Mouse (Mus musculus): ENCODE results near the gene Aff3. TPM values are rescaled to one million over a fixed set of nuclear protein-coding genes. Genes with fewer than 3 reads are reported as not detected.

Aff3 gene
- polyA plus RNA-seq, 1 experiment from 2014 or later, result 2.1 TPM

- Histone ChIP-seq H3K9ac (no peak overlapping the region), H3K27ac (replicated peaks) (no peak overlapping the region), H3K4me3 (no peak overlapping the region), H3K4me1 (peaks cover 57% of the 10 kb centered on the region), H3K36me3 (no peaks in the 10 kb centered on the region), H3K9me3 (no peaks in the 10 kb centered on the region), H3K4me2 (no peak overlapping the region), H3K27me3 (replicated peaks) (no peaks in the 10 kb centered on the region)
- ATAC-seq (ENCODE audit: extremely low read depth, insufficient number of reproducible peaks, low FRiP score, low TSS enrichment), result no peak
- WGBS, result 42% methylated on average over 3 of the region's 3 CpGs
Observed at GRCm38 (mm10) chr1:38448854-38449253, 215.9 kb downstream of the Aff3 start.

DNA sequence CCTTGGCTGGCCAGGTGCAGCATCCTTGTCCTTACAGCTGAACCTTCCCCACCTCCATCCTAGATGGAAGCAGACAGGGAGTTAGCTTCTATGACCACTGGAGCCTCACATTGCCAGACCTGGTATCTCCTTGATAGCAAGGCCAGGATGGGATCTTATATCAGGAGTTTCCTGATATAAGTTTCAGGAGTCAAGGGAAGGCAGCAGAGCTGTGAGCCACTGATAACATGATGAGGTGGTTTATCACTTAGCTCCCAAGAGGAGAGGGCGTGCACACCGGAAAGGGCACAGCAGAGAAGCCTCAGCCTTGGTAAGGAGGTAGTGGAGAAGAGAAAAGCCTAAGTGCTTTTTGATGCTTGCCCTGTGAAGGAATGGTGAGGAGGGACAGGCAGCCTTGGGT lies 217.2 kb downstream of the Aff3 start:
- H3K36me3 ChIP-seq, result no peaks in the 10 kb centered on the region
- H3K27me3 ChIP-seq (replicated peaks), result no peaks in the 10 kb centered on the region
- H3K4me1 ChIP-seq, result peaks cover 69% of the 10 kb centered on the region

DNA sequence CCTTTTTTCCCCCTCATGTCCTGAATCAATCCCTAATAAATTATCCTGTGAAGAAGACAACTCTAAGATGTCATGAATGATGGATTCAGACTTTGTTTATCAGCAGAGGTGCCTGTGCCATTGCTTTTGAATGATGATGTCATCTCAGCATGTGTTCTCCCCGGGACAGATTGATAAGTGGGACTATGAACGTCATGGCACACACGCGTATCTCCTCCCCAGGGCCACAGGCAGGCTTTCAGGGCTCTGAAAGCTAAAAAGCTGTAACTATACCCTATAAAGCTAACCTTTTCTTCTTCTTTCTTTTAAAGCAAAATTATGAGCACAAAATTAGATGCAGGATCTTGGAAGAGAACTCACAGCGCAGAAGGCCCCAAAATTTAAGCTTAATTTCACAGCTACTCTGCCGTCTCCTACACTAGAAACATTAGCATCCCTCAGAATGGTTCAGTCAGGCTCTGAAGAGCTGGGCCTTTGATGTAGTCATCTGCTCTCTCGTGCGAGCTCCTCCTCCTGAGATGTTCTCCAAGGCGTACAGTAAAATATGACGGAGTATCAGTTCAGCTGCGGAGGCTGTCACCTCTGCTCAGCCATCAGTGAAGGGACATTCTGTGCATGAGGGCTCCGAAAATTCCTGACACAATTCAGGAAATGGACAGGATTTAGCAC lies 218.5 kb downstream of the Aff3 start:
- no peak for ATAC-seq (ENCODE audit: extremely low read depth, insufficient number of reproducible peaks, low FRiP score, low TSS enrichment)
- Histone ChIP-seq H3K27ac (replicated peaks) (no peak overlapping the region), H3K4me3 (no peak overlapping the region), H3K36me3 (no peaks in the 10 kb centered on the region), H3K4me2 (no peak overlapping the region), H3K27me3 (replicated peaks) (no peaks in the 10 kb centered on the region), H3K9ac (no peak overlapping the region), H3K4me1 (peaks cover 82% of the 10 kb centered on the region), H3K9me3 (no peaks in the 10 kb centered on the region)
- WGBS, result 64% methylated on average over 12 of the region's 12 CpGs

More for the DNA sequence above, 217.2 kb downstream of the Aff3 start:
- ATAC-seq (ENCODE audit: extremely low read depth, insufficient number of reproducible peaks, low FRiP score, low TSS enrichment), result no peak
- H3K4me2 ChIP-seq, result no peak overlapping the region
- no peaks in the 10 kb centered on the region for H3K9me3 ChIP-seq
- no peak overlapping the region for H3K4me3 ChIP-seq
- H3K27ac ChIP-seq (replicated peaks), result peak overlapping the region; percentile 3; the same call in 1 of the 2 replicates
- WGBS, result 32% methylated on average over 2 of the region's 2 CpGs
- no peak overlapping the region for H3K9ac ChIP-seq

- H3K9ac ChIP-seq, result no peak overlapping the region
- no peak overlapping the region for H3K4me3 ChIP-seq
- ATAC-seq (ENCODE audit: extremely low read depth, insufficient number of reproducible peaks, low FRiP score, low TSS enrichment), result peak; percentile 70; the same call in 1 of the 2 replicates
- H3K4me2 ChIP-seq, result peak overlapping the region; percentile 51
- no peaks in the 10 kb centered on the region for H3K27me3 ChIP-seq (replicated peaks)
- WGBS, result 6% methylated on average over 3 of the region's 3 CpGs
- H3K27ac ChIP-seq (replicated peaks), result peak overlapping the region; percentile 91
- H3K9me3 ChIP-seq, result no peaks in the 10 kb centered on the region
- no peaks in the 10 kb centered on the region for H3K36me3 ChIP-seq
- H3K4me1 ChIP-seq, result peaks cover 78% of the 10 kb centered on the region
Observed at GRCm38 (mm10) chr1:38442887-38443286, 221.9 kb downstream of the Aff3 start.

GRCm38 (mm10) chr1:38442479-38442878 lies 222.3 kb downstream of the Aff3 start:
- Histone ChIP-seq H3K27me3 (replicated peaks) (no peaks in the 10 kb centered on the region), H3K9me3 (no peaks in the 10 kb centered on the region), H3K9ac (no peak overlapping the region), H3K36me3 (no peaks in the 10 kb centered on the region), H3K4me3 (no peak overlapping the region), H3K4me1 (peaks cover 78% of the 10 kb centered on the region), H3K27ac (replicated peaks) (peak overlapping the region; percentile 91), H3K4me2 (peak overlapping the region; percentile 51)
- ATAC-seq (ENCODE audit: extremely low read depth, insufficient number of reproducible peaks, low FRiP score, low TSS enrichment), result no peak
- 29% methylated on average over 9 of the region's 9 CpGs for WGBS

- Histone ChIP-seq H3K4me1 (peaks cover 79% of the 10 kb centered on the region), H3K27ac (replicated peaks) (peak overlapping the region; percentile 91), H3K4me2 (no peak overlapping the region), H3K4me3 (no peak overlapping the region), H3K9ac (no peak overlapping the region), H3K9me3 (no peaks in the 10 kb centered on the region), H3K27me3 (replicated peaks) (no peaks in the 10 kb centered on the region), H3K36me3 (no peaks in the 10 kb centered on the region)
- 50% methylated on average over 2 of the region's 2 CpGs for WGBS
- no peak for ATAC-seq (ENCODE audit: extremely low read depth, insufficient number of reproducible peaks, low FRiP score, low TSS enrichment)
Observed at GRCm38 (mm10) chr1:38441800-38442199, 223.0 kb downstream of the Aff3 start.

GRCm38 (mm10) chr1:38440471-38440815 lies 224.3 kb downstream of the Aff3 start:
- Histone ChIP-seq H3K27me3 (replicated peaks) (no peaks in the 10 kb centered on the region), H3K36me3 (no peaks in the 10 kb centered on the region), H3K9ac (no peak overlapping the region), H3K27ac (replicated peaks) (no peak overlapping the region), H3K4me2 (no peak overlapping the region), H3K9me3 (no peaks in the 10 kb centered on the region), H3K4me1 (peaks cover 72% of the 10 kb centered on the region), H3K4me3 (no peak overlapping the region)
- WGBS, result 79% methylated on average over 6 of the region's 6 CpGs
- no peak for ATAC-seq (ENCODE audit: extremely low read depth, insufficient number of reproducible peaks, low FRiP score, low TSS enrichment)

GRCm38 (mm10) chr1:38439751-38440470 lies 224.8 kb downstream of the Aff3 start:
- Histone ChIP-seq H3K27me3 (replicated peaks) (no peaks in the 10 kb centered on the region), H3K4me1 (peaks cover 74% of the 10 kb centered on the region), H3K27ac (replicated peaks) (no peak overlapping the region), H3K4me2 (no peak overlapping the region), H3K4me3 (no peak overlapping the region), H3K9ac (no peak overlapping the region), H3K36me3 (no peaks in the 10 kb centered on the region), H3K9me3 (no peaks in the 10 kb centered on the region)
- ATAC-seq (ENCODE audit: extremely low read depth, insufficient number of reproducible peaks, low FRiP score, low TSS enrichment), result no peak
- 74% methylated on average over 4 of the region's 4 CpGs for WGBS

DNA sequence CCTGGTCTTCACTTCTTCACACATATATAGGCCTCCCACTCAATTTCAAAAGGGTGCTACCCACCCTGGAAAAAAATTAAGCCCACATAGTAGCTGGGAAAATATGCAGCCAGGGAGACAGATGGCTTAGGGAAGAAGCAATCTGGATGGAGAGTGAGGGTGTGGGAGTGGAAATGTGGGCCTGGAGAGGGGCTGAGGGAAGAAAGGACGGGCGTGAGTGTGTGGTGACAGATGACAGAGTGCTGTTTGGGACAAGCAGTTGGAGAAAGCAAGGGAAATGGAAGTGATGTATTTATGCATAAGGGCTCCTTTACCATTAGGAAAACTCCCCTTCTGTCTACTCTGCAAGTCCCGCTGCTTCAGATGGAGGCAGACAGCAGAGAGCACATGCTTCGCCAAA lies 226.3 kb downstream of the Aff3 start:
- 28% methylated on average over 4 of the region's 4 CpGs for WGBS
- Histone ChIP-seq H3K9me3 (no peaks in the 10 kb centered on the region), H3K9ac (peak overlapping the region; percentile 15; the same call in 1 of the 2 replicates), H3K27ac (replicated peaks) (peak overlapping the region; percentile 51), H3K27me3 (replicated peaks) (no peaks in the 10 kb centered on the region), H3K36me3 (no peaks in the 10 kb centered on the region), H3K4me2 (peak overlapping the region; percentile 26), H3K4me1 (peaks cover 72% of the 10 kb centered on the region), H3K4me3 (no peak overlapping the region)
- no peak for ATAC-seq (ENCODE audit: extremely low read depth, insufficient number of reproducible peaks, low FRiP score, low TSS enrichment)

GRCm38 (mm10) chr1:38437671-38438070 lies 227.1 kb downstream of the Aff3 start:
- no peak for ATAC-seq (ENCODE audit: extremely low read depth, insufficient number of reproducible peaks, low FRiP score, low TSS enrichment)
- Histone ChIP-seq H3K27ac (replicated peaks) (no peak overlapping the region), H3K27me3 (replicated peaks) (no peaks in the 10 kb centered on the region), H3K4me2 (no peak overlapping the region), H3K4me1 (peaks cover 68% of the 10 kb centered on the region), H3K9ac (no peak overlapping the region), H3K9me3 (no peaks in the 10 kb centered on the region), H3K4me3 (no peak overlapping the region), H3K36me3 (no peaks in the 10 kb centered on the region)
- 41% methylated on average over 4 of the region's 4 CpGs for WGBS

DNA sequence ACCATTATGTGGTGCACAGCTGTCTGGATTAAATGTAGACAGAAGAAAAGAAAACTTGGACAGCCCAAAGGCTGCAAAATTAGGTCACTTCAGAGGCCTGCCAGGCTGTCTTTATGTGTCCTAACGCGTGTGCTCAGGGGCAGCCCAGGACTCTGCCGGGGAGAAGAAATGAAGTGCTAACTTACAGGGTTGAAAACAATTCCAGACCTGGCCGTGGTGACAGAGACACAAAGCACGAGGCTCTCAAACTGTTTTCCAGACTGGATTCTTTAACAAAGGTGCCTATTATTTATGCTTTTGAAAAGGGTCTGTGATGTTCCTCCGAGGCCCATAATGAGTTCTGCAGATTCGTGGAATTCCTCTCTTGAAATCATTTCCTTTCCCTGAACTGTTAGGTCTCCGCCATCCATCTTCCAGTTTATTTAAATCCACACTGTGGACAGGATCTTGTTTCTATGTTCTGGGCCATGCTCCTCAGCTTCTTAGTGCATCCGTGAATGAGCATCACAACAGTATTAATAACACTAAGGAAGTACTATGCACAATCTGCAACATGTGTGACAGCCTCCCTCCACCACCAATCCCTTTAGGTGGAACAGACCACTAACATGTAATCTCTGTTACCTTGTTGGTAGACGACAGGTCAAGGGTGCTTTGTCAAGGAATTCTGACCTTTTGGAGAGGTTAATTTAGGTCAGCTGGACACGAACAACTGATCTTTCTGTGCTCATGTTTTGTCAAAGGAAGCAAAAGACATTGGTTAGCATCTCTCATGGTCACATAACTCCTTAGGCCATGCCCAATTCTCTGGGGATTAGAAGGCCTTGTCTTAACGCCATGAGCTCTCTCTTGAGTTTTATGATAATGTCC lies 228.0 kb downstream of the Aff3 start:
- Histone ChIP-seq H3K36me3 (no peaks in the 10 kb centered on the region), H3K9ac (no peak overlapping the region), H3K4me1 (peaks cover 58% of the 10 kb centered on the region), H3K27ac (replicated peaks) (0 out of 2 replicates have a peak overlapping the region, but pooled peaks have one; percentile 3), H3K27me3 (replicated peaks) (no peaks in the 10 kb centered on the region), H3K4me2 (no peak overlapping the region), H3K4me3 (no peak overlapping the region), H3K9me3 (no peaks in the 10 kb centered on the region)
- WGBS, result 55% methylated on average over 12 of the region's 12 CpGs
- no peak for ATAC-seq (ENCODE audit: extremely low read depth, insufficient number of reproducible peaks, low FRiP score, low TSS enrichment)
